Mouse (Mus musculus): ENCODE data around the gene Aph1b.
"Not testable (repeated sequence)": the region's sequence is repeated elsewhere in the genome, so short reads cannot be mapped to it uniquely, and the experiment has no call there.

Gene Aph1b

DNA sequence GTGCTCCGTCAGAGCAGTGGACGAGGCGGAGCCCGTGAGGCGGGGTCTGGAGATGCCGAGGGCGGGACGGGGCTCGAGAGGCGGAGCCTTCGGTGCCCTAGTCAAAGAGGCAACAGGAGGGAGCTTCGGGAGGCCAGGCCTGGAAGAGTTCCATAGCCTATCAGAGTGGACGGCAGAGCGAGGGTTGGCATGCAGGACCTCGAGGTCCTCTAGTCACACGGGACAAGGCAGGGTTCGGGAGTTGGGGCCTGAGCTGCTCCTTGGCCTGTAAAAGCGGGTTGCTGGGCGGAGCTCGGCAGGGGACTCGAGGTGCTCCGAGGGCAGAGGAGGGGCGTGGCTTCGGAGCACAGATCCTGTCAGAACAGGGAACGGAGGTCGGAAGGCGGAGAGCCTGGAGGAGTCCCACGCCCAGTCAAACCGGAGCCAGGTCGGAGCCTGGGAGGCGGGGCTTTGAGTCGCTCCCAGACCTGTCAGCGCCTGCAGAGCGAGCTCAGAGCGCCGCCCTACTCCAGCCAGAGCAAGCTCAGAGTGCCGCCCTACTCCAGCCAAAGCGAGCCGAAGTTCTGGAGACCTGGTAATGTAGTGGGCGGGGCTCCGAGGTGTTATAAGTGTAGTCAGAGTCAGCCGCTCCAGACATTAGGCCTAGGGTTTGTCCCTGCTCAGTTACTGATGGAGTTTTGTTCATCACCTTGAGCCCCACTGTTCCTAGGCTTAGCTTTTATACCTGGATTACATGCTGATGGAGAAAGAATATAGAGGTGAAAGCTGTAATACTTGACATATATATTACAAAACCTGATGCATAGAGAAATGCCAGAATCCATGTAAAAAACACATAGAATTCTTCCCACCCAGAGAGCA, at the start of gene Aph1b:
Gene Aph1b (minus strand): TSS at position 27 of the 861 bp plus-strand sequence.
- in situ Hi-C loops (cut with MboI; ENCODE audit: unreplicated experiment in 2 of 2): loop anchor here in 1 of 2 experiments (10.0 kb wide), 1 partner anchor 651 kb away; no protein-coding TSS in a partner anchor

GRCm38 (mm10) chr9:66835097-66835480, 39.8 kb upstream of the Aph1b start:
- in situ Hi-C loops (cut with MboI; ENCODE audit: unreplicated experiment in 2 of 2): loop anchor here (5.0 to 10.0 kb wide), 2 partner anchors 102 to 110 kb away; partner anchors contain the start of gene Rps27l (in 1 of the 2)

DNA sequence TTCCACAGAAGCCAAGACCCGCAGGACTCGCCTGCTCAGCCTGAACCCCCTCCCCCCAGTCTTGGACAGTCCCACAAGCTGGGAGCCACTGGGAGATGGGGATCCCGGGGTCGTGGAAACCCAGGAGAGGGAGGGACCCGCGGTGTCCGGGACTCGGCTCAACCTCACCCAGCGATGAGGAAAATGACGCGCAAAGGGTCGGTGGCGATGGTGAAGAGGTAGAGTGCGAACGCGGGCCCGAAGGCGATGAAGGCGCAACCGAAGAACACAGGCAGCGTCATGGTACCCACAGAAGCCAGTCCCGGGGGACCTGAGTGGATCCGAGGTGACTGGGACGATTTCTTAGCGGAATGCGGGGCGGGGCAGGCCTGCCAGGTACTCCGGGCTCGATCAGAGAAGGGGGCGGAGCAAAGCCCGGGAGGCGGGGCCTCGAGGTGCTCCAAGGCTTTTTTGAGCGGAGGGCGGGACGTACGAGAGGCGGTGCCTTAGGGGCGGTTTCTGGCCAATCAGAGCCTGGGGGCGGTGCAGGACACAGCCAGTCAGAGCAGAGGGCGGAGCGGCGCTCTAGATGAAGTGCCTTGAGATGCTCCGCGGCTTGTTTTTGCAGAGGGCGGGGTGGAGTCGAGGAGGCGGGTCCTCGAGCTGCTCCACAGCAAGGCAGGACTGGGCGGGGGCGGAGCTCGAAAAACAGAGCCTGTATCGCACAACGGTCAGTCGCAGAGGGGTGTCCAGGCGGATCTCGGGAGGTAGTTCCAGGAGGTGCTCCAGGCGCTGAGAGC, 39.2 kb upstream of the Aph1b start, which contains the start of gene Aph1c:
Gene Aph1c (minus strand): TSS at position 409 of the 779 bp plus-strand sequence.
- in situ Hi-C loops (cut with MboI; ENCODE audit: unreplicated experiment in 2 of 2): loop anchor here (5.0 to 10.0 kb wide), 2 partner anchors 103 to 110 kb away; partner anchors contain the start of gene Rps27l (in 1 of the 2)

GRCm38 (mm10) chr9:66833851-66834250, 38.6 kb upstream of the Aph1b start:
- in situ Hi-C loops (cut with MboI; ENCODE audit: unreplicated experiment in 2 of 2): loop anchor here in 1 of 2 experiments (10.0 kb wide), 1 partner anchor 111 kb away; the partner anchor contains the start of gene Rps27l

- in situ Hi-C loops (cut with MboI; ENCODE audit: unreplicated experiment in 2 of 2): loop anchor here in 1 of 2 experiments (10.0 kb wide), 1 partner anchor 112 kb away; the partner anchor contains the start of gene Rps27l
Measured at GRCm38 (mm10) chr9:66832366-66832908, 37.1 kb upstream of the Aph1b start.

GRCm38 (mm10) chr9:66825990-66826389, 30.7 kb upstream of the Aph1b start:
- in situ Hi-C loops (cut with MboI; ENCODE audit: unreplicated experiment in 2 of 2): loop anchor here (5.0 to 10.0 kb wide), 7 partner anchors 34 to 689 kb away; no protein-coding TSS in a partner anchor

DNA sequence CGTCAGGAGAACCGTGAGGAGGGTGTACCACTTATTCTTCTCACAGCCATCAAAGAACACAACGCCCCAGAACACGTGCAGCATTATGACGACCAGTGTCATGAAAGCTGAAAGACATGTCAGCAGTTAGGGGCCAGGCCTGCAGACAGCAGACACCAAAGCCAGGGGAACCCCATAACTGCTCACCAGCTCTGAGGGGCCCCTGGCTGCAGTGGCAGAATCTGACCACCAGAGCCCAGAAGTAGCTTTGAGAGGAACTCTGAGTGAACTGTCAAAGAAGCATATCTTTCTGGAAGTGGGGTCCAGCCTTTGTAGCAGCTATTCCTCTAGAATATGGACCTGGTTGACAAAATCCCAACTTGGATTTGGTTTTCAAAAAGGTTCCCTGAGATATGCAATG, 27.0 kb upstream of the Aph1b start:
- in situ Hi-C loops (cut with MboI; ENCODE audit: unreplicated experiment in 2 of 2): loop anchor here in 1 of 2 experiments (5.0 to 10.0 kb wide), 4 partner anchors 117 to 677 kb away; no protein-coding TSS in a partner anchor

DNA sequence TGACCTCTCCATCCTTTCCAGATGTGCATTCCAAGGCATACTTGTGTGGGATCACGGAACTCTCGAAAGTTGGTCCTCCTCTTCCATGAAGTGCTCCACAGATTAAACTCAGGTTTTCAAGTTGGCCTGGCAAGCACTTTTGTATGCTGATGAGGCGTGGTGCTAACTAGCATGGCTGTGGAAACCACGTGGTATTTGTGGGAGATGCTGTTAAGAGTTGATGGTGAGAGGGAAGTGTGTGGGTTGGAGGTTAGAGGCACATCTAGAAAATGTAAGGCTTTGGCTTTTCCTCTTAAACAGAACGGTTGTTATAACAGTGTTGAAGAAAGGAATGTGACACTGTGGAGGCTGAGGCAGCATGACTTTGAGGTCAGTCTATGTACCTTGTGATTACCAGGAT, 25.7 kb upstream of the Aph1b start:
- in situ Hi-C loops (cut with MboI; ENCODE audit: unreplicated experiment in 2 of 2): loop anchor here in 1 of 2 experiments (5.0 to 10.0 kb wide), 4 partner anchors 116 to 676 kb away; no protein-coding TSS in a partner anchor

DNA sequence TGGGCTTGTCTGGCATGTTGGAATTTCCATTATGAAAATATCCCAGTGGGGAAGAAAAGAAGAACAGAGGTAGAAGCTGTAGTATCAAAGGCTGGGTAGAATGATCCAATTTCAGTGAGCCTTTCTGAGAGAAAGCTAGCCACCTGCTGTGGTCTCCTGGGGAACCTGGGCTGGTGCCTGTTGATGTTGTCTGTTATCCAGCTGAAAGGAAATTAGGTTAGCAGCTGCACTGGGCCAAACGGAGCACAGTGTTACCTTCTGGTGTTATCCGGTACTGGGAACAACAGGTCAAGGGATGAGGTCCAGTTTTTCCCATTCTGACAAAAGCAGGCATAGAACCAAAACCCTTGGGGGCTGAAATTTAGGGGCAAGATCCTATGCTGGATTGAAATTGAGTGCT, 18.1 kb upstream of the Aph1b start:
- in situ Hi-C loops (cut with MboI; ENCODE audit: unreplicated experiment in 2 of 2): loop anchor here in 1 of 2 experiments (5.0 kb wide), 1 partner anchor 171 kb away; no protein-coding TSS in a partner anchor

- in situ Hi-C loops (cut with MboI; ENCODE audit: unreplicated experiment in 2 of 2): not testable (repeated sequence)
Measured at GRCm38 (mm10) chr9:66805951-66806350, 10.7 kb upstream of the Aph1b start.

DNA sequence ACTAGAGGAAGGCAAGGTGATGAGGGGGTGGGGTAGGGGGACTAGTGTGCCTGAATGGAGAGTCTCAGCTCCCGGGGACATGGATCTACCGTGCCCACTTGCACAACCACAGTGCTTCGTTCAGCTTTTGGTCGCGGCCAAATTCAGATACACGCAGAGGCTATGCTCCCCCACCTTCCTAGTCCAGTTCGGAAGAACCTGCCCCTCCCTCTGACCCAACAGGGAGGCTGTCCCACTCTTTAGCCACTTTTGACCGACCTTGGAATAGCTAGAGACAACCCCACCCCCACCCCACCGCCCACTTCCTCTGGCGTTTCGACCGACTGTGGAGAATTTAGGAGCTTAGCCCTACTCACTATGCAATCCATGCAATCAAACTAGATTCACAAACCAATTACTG, 6.7 kb upstream of the Aph1b start:
- in situ Hi-C loops (cut with MboI; ENCODE audit: unreplicated experiment in 2 of 2): no loop called here

DNA sequence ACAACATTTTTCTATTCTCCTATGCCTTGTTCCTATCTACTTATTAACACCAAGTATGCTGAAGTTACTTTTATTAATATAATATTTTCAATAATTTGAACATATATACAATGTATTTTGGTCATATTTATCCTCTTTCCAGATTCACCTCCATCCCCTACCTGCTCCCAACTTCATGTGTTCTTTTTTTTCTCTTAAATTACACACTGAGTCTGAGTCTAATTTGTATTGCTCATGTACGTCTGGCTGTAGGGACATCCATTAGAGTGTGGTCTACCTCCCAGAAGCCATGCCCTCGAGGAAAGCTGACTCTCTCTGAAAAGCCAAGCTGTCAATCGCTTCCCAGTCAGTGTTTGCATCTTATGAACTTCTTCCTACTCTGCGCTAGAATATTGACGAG, 1.4 kb upstream of the Aph1b start, which contains the start of gene Gm10647:
Gene Gm10647 (plus strand): TSS at position 301 of the 400 bp plus-strand sequence.
- in situ Hi-C loops (cut with MboI; ENCODE audit: unreplicated experiment in 2 of 2): loop anchor here in 1 of 2 experiments (10.0 kb wide), 1 partner anchor 652 kb away; no protein-coding TSS in a partner anchor

DNA sequence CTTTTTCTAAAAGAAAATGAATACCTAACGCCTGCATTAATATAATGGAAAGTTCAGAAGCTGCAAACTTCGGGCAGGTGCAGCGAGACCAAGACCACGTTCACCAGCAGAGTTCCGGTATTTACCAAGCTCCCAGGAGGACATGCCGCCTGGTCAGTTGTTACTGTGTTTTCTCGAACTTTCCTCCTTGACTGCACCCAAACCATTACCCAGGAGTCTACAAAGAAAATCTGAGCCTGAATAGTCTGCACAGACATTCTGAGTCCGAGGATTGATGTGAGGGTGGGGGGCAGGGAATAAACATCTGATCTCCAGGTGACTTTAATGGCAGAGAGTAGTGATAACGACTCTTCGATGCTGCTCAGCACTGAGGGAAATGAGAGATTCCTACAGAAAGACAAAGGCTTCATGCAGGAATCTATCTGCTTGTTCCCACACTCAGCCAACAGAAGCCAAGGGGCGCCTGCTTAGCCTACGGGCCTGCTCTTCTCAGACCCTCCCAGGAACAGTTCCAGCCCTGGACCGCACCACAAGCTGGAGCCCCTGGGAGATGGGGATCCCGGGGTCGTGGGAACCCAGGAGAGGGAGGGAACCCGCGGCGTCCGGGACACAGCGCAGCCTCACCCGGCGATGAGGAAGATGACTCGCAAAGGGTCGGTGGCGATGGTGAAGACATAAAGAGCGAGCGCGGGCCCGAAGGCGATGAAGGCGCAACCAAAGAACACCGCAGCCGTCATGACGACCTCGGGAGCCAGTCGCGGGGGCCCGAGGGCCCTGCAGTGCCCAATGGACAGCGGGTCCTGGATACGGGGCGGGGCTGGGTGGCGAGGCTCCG, 444 bp downstream of the Aph1b start:
- in situ Hi-C loops (cut with MboI; ENCODE audit: unreplicated experiment in 2 of 2): loop anchor here in 1 of 2 experiments (5.0 to 10.0 kb wide), 3 partner anchors 32 to 650 kb away; no protein-coding TSS in a partner anchor

DNA sequence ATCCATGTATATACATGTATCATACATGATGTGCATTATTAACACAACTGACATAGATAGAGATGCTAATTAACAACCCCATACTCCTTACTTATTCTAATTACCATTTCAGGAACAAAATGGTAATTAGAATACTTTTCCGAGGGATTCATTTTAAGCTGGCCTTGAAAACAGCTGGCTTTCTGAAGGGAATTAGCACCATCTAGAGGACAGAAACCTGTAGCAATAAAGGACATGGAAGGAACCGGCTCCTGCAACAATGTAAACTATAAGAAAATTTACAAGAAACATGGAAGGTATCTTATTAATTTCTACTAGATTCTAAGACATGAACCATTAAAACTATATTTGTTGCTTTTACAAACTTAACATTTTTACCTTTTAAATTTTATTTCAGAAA, 7.5 kb downstream of the Aph1b start:
- in situ Hi-C loops (cut with MboI; ENCODE audit: unreplicated experiment in 2 of 2): loop anchor here (5.0 to 10.0 kb wide), 3 partner anchors 81 to 321 kb away; no protein-coding TSS in a partner anchor

GRCm38 (mm10) chr9:66784552-66784951, 10.7 kb downstream of the Aph1b start:
- in situ Hi-C loops (cut with MboI; ENCODE audit: unreplicated experiment in 2 of 2): loop anchor here in 1 of 2 experiments (10.0 kb wide), 1 partner anchor 140 kb away; no protein-coding TSS in a partner anchor

DNA sequence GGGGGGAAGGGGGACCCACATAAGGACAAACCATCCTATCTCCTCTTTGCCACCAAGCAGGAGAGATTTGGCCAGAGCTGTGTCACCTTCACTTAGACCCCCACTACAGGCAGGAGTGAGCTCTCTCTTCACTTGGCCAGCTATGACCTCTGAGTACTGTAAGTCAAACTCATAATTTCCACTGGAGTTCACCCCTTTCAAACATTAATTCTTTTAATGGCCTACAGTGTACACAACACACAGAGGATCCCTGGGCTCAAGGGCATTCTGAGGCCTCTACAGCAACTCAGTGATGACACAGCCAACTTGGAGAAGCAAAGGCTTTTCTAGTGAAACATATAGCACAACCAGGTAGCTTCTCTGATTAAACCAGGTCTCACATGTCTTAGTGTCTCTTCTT, 24.6 kb downstream of the Aph1b start:
- in situ Hi-C loops (cut with MboI; ENCODE audit: unreplicated experiment in 2 of 2): no loop called here

- in situ Hi-C loops (cut with MboI; ENCODE audit: unreplicated experiment in 2 of 2): no loop called here
Measured at GRCm38 (mm10) chr9:66769275-66769674, 26.0 kb downstream of the Aph1b start.

DNA sequence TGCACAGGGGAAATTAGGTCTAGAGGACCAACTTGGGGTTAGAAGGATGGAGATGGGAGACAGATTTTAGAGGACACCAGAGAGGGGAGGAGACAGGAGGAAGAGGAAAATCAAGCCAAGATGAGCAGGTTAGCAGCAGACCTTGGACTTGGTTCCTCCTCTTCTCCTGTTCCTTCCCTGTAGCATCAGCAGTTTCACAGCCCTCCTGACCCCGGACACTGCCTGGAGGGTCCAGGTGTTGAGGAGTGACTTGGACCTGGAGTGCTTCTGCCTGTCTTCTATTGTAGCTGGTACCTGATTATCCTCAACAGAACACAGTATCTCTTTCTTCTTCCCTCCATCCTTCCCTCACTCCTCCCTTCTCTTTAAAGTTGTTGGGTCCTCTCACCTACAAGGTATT, 26.6 kb downstream of the Aph1b start:
- in situ Hi-C loops (cut with MboI; ENCODE audit: unreplicated experiment in 2 of 2): no loop called here

GRCm38 (mm10) chr9:66760991-66761390, 34.3 kb downstream of the Aph1b start:
- in situ Hi-C loops (cut with MboI; ENCODE audit: unreplicated experiment in 2 of 2): no loop called here
